Mouse (Mus musculus) monocyte, adult 5-6 weeks (primary cell): ENCODE measurements around the gene Strbp. TPM values are rescaled to one million over a fixed set of nuclear protein-coding genes. Genes with fewer than 3 reads are reported as not detected.

Source experiments
- ATAC-seq: fragments of 153-309, 156-312 bp; replicated peaks from 2 replicates; pipeline ENCODE4 v1.8.0; 2017; ENCODE audit warnings: mild to moderate bottlenecking; ENCODE audit not compliant: low TSS enrichment, insufficient number of reproducible peaks, severe bottlenecking, poor library complexity, low FRiP score
- total RNA-seq: library from RNA; stranded (forward); fragments of 200-1000, 200-491, 200-594 nt; gene quantifications from 3 replicates; pipeline ENCODE4 v1.2.3, GENCODE M21; 2017

Gene Strbp
- total RNA-seq, result 12.8 to 35.4 TPM (median 29.1 TPM) in 3 replicates

DNA sequence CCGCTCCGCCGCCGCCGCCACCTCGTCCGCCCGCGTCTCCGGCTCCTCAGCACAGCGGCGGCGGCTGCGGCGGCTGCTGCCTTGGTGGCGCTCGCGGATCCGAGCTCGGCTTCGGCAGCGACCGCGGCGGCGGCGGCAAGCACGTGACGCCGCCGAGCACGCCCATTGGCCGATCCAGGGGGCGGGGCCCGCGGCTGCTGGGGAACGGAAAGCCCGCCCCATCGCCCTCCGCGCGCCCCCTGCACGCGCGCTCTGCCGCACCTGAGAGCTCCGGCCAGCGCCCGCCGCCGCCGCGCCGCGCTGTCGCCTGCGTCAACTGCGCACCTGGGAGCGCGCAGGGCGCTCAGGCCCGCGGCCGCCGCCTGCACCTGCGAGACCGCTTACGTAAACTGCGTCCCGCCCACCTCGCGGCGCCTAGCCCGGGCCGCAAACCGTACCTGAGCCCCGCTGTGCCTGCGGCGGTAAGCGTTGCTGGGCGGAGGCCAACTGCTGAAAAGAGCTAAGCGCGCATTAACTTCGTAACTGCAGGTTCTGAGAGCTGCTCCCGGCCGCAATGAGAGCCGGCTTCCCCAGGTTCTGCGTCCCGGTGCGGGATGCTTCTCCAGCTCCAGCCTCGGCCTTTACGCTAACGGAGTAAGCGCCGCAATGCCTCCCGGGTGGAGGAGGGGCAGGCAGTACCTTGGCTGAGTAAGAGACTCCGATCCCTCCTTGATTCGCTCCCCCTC, at the start of gene Strbp:
Gene Strbp, minus strand, starts transcription at position 630 of the 725 bp plus-strand sequence.
- peak; percentile 56 for ATAC-seq

DNA sequence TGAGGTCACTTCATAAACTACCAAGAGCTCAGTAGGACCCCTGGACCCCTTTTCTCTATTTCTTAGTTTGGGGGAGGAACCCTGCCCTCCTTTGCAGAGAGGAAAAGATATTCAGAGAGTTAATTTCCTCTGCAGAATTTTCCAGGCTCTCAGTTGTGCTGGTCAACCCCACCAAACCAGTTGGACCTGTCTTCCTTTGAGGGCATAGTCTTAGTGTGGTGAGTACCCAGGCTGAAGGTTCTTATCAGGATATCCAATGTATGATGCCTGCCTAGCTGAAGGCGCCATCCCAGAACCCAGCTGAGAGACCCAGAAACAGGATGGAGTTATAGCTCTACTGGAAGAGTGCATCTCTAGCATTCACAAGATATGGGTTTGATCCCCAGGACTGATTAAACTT, 47.5 kb upstream of the Strbp start:
- no peak for ATAC-seq

DNA sequence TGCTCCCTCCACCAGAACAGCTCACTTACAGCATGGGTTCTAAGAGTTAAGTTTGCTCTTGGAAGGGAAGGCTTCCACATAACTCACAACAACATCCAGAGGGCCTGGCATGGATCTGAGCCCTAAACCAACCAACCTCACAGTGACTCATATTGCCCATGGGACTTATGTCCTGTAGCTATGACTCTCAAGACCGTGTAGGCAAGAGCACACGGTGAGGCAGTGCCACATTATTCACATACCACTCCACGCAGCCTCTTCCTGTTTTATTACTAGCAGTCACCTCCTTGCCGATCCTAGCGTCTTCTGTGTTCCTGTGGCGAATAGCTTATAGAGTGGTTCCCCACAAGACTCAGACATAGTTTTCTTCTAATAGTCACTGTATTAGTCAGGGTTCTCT, 45.7 kb upstream of the Strbp start:
- no peak for ATAC-seq

DNA sequence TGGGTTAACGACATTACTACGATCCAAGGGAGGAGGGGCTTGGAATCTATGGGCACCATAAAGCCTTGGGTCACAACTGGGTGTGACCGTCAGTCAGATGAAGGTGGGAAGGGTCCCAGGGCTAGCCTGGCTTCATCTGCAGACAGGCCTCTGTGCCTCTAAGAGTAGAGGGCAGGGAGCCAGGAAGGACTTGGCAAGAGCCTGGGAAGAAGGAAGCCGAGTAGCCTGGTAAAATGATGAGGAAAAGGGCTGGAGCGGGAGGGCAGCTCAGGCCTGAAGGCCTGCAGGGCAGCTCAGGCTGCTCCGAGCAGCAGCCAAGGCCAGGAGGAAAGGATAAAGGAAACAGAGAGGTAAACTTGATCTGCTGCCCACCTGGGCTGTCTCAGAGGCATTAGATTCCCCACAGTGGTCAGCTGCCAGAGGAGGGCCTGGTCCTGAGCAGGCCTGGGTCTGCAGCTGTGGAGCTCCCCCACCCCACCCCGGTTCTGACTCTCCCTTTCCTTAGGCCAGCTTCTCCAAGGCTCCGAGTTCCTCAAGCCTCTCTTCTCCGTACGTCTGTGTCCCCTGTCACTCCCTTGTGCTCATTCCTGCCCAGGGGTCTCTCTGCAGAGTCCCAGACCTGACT, 44.9 kb upstream of the Strbp start:
- ATAC-seq, result no peak

DNA sequence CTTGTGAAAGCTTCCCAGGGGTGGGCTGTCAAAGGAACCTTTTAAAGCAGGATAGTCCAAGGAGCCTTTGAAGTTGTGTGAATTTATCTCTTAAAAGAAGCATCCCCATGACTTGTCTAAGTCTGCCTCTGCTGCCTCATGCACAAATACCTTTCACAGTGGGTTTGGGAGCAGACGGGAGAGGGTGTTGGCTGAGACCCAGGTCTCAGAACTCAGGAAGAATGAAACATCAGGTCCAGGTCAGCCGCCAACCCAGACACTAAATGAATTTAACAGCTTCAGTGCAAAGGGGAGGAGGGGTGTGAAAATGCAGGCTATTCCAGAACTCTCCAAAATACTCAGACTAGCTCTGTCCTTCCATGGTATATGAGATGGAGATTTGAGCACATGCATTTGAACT, 44.2 kb upstream of the Strbp start:
- ATAC-seq, result no peak

DNA sequence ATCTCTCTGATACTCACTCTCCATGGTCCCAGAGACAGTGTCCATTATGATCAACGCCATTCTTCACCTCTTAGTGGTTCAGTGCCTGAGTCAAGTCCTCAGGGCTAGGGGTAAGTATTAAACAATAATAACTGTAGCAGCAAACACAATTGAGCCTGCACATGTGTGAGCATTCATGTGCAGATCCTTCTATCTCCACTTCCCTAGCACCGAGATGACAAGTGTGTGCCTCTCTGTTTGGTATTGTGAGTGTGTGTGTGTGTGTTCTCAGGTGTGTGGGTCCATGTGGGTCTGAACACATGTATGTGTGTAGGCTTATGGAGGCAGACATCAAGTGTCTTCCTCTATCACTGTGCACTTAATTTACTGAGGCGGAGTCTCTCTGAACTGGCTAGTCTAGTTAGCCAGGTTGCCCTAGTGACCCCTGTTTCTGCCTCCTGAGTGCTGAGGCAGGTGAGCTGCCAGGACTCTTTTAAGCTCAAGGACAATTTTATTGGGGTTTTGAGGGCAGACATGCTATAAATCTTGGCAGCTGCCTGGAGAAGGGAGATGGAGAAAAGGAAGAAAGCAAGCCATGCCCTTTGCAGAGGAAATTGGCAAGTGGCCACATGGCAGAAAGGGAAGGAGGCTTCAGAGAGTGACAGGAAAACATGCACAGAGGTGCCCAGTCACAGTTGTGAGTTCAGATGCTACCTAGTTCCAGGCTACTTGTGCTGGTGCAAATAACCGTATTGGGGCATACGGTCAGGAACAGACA, 42.8 kb upstream of the Strbp start:
- ATAC-seq, result no peak

DNA sequence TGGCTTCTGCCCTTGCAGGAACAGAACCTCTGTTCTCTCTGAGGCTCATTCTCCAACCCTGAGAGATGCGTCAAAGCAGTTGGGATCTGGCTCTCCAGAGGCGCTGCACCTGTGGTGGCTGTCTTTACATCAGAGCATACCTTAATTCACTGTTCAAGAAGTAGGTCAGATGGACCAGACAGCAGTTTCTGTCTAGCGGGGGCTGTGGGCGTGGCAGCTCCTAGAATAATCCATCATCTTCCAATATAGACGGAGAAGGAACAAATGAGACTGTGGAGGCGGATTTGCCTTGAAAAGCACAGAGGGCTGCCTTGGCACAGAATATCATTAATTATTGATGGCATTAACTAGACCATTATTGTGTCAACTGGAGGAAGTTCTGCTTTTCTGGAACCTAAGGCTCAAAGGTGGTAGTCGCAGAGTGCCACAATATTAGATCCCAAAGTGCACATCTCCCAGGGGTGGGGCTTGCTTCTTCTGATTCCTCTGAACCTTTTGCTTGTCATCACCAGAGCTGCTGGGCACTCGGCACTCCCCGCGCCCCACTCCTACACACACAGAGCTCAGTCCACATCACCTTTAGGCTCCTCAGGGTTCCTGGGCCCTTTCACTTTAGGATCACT, 41.2 kb upstream of the Strbp start:
- ATAC-seq, result no peak

DNA sequence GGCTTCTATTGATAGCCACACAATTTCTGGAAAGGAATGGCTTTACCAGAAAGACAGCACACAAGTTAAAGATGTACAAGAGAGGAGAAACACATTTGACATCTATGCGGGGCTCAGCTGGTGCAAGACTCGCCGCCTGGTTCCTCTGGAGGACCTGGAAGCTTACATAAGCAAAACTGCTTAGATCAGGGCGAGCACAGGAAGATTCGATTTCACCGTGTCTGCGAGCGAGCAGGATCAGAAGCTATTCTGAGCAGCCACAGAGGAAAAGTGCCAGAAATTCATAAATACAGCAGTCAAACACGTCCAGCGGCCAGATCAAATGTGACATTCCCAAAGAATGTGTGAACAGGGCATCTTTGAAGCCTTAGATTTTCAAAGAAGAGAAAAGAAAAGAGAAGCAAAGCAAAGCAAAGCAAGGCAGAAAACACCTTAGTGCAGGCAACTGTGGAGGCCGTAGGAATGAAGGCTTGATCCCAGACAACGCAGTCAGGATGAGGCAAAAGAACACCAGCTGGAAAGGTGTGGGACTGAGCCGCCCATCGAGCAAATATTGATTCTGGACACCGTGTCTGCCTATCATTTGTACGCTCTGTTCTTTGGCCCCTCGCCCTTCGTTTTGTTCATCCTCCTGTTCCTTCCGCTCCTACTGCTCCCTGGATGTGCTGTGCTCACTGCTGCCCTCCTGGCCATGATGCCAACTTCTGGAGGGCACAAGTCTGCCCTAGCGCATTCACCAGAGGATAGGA, 38.3 kb upstream of the Strbp start:
- ATAC-seq, result no peak

DNA sequence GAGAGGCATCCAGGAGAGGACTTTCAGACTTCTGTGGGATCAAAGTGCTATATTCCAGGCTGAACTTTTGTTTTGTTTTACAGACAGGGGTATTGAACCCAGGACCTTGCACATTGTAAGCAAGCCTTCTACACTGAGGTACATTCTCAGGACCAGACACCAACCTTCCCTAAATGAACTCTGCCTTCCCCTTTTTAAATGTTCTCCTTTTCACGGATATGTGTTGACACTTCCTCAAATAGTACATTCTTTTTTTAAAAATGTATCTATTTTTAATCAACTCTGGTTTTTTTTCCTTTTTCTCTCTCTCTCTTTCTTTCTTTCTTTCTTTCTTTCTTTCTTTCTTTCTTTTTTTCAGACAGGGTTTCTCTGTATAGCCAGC, 32.1 kb upstream of the Strbp start:
- ATAC-seq, result peak; percentile 73

DNA sequence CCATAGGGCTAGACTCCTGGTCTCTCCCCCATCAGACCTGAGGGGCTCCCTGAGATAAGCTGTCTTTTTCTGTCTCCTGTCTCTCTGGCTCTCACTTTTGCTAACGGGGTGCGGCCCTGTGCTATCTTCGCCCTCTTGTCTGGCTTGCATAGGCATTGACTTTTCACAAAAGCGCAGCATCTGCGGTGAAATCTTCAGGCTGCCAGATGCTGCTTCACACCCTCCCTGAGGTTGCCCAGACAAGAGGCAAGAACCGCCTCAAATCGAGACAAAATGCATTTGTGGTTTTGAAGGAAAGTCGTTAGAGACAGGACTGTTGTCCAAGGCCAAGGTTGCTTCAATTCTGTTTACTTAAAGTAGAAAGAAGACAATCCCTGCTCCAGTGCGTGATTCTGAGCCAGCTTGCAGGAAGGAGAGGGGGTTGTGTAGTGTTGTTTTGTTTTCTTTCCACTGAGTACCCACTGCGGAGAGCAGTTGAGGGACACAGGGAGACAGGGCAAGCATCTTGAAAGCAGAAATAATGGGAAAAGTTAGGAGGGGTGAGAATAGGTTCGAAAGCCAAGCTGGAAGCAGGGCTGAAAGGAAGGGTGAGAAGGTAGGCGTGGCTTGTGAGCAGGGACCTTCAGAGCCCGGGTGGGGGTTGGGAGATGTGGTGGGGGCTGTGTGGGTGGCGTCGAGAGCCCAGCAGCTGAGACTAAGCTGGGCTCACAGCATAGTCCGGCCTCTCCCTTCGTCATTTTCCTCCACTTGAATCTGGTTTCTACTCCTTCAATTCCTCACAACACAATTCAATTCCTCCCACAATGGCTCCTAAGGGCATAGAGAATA, 31.5 kb upstream of the Strbp start:
- no peak for ATAC-seq

DNA sequence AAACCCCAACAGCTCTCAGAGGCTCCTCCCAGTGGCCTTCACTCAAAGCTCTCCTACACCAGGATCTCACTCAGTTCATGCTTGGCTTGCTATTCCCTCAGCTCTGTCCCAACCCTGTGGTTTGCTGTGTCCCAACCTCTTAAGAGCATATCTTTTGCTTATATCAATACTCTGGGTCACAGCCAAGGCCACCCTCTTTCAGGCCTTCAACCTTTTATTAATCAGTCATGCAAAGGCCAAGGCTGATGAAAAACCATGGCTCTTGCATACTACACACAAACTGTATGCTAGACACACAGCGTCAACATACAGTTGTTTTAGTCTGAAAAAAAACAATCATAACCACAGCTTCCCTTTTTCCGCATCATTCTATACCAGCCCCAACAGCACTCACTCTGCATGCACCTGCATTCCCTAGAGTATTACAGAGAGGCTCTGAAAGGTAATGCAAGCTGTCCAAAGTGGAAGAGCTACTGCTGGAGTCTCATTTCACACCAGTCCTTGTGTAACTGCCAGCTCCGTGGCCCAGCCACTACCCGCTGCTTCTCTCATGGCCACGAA, 27.7 kb upstream of the Strbp start:
- peak; percentile 47; the same call in 1 of the 2 replicates for ATAC-seq

DNA sequence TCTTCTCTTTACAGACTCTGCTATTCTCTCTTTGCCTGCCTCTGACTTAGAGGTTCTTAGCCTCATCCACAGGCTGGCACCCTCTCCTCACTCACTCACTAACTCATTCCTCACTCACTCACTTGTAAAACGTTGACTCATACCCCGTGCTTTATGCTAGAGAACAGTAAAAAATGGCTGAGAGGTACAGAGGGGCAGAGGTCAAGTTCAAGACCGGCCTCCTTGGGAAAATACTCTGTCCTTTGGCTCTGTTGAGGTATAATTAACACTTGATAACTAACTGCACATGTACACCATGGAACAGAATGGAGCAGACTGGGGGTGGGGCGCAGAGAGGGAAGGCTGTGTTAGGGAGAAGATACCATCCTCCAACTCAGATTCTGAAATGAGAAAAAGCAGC, 20.6 kb upstream of the Strbp start:
- ATAC-seq, result no peak

DNA sequence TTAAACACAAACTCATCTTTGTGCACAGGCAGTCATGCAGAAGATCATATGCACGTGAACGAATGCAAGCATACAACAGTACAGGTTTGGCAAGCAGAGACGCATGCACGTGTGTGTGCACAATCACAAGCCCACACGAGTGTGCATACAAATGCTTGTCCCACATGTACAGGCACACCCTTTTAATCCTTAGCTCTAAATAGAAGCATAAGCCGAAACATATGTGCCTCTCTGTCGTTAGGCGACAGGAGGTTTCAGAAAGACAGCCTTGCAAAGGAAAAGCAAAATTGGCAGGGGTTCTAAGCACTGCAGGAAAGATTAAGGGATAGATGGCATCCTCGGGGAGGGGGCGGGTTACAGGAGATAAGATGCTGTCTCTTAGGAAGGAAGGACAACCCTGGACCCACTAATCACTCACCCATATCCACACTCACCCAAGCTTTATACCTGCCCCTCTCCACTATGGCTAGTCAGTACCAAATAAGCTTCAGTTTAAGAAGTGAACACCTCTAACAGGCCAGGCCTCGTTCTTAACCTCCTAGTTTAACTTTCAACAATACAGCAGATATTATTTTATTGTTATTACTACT, 19.9 kb upstream of the Strbp start:
- ATAC-seq, result no peak

DNA sequence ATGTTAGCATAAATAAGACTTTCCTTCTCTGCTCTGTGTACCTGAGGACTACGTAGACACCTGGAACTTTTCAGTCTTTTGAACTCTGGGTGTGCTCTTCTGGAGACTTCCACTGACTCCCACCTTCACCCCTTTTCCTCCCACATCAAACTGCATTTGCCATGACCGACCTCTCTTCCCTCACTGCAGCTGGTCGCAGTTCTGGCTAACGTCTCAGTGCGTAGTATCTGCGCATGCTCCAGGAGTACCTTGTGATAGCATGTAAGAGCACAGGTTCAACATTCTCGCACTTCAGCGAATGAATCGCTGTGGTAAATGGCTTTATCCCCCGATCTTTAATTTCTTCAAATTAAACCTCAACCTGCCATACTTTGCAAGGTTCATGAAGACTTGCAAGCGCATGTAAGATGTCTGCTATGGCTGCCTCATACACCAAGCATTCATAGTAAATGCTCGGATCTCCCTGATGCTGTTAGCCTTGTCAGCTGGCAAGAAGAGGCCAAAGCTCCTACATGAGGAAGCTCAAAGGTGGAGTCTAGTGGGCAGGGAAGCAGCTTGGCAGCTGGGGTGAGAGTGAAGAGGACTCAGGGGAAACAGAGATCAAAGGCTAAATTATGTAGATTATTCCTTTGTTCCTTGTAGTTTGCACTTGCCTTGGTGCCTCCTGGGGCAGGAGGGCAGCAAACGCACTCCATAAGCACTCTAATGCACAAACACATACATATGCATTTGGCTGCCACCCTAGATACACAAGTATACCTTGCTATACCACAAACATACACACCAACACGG, 19.2 kb upstream of the Strbp start:
- ATAC-seq, result no peak

DNA sequence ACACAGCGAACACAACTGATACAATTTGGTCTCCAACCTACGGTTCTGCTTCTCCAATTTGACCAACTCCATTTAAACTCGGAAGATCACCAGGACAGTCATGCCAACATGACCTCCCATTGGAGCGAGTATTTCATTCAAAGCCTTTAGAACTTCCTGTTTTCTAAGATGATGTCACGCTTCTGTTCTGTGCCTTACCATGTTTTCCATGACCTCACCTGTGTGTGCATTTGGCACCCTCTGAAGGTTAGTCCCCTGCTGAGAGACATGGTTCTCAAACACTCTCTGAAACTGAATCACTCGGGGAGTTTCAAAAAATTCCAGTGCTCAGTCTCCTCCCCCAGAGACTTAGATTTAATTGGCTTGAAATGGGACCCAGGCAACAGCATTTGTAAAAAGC, 12.6 kb upstream of the Strbp start:
- ATAC-seq, result no peak

DNA sequence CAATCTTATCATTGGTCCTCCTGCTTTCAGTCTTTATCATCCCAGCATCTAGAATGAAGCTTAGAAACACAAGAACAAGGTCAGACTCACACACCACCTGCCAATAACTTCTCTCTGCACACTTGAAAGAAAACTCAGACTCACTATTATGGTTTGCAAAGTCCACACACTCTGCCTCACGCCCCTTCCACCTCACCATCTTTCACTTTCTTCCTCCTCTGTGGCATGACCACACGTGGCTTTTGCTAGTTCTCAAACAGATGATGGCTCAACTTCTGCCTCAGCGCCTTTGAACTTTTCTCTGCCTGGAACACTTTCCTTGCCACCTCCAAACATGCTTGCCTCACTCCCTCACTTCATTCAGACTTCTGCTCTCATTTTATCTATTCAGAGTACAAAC, 11.7 kb upstream of the Strbp start:
- ATAC-seq, result 0 out of 2 replicates have a peak, but pooled peaks have one; percentile 38

DNA sequence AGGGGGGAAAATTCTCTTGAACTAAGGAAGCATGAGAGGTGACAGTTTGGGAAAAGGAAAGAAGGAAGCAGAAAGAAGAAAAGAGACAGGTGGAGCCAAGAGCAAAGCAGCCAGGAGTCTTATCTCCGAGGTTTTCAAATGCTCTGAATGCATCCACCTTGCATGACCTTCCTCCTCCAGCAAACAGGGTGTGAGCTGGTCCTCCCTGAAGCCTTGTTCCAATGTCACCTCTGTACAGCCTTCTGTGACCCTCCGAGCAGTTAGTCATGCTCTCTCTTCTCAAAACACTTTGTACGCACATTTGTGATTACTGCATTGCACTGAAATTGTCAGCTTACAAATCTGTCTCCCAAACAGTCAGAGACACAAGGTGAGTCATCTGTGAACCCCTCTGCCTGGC, 9.4 kb upstream of the Strbp start:
- ATAC-seq, result no peak
